Mouse (Mus musculus): ENCODE results near the gene Flrt2. TPM values are rescaled to one million over a fixed set of nuclear protein-coding genes. Genes with fewer than 3 reads are reported as not detected.
A peak's percentile ranks its signal among the peaks of the same experiment; 100 is the strongest.

Gene Flrt2
- polyA plus RNA-seq, 1 experiment from 2014 or later = 0.48 TPM

GRCm38 (mm10) chr12:95705006-95705405 lies 13.0 kb downstream of the Flrt2 start:
- no peaks in the 10 kb centered on the region for H3K4me1 ChIP-seq (ENCODE audit: insufficient read depth)
- no peak for TF ChIP-seq CTCF (IDR thresholded peaks at IDR 0.05; ENCODE audit: low read depth)
- TF ChIP-seq EP300 (IDR thresholded peaks at IDR 0.05; ENCODE audit: low read depth) = no peak
- no peak overlapping the region for H3K27ac ChIP-seq (ENCODE audit: low read depth)
- H3K4me2 ChIP-seq (ENCODE audit: low read depth, low read length) = no peak overlapping the region
- 74% methylated on average over 3 of the region's 3 CpGs for WGBS (ENCODE audit: insufficient replicate concordance)
- H3K9ac ChIP-seq (replicated peaks) = no peak overlapping the region
- ATAC-seq (no peak), DNase-seq (no peak)
- no peaks in the 10 kb centered on the region for H3K27me3 ChIP-seq (ENCODE audit: insufficient read depth, low read length)
- no peak overlapping the region for H3K4me3 ChIP-seq (ENCODE audit: low read depth, low read length)
- no peaks in the 10 kb centered on the region for H3K36me3 ChIP-seq (replicated peaks; ENCODE audit: insufficient read depth, low read length)
- no peaks in the 10 kb centered on the region for H3K9me3 ChIP-seq (ENCODE audit: low read length)

DNA sequence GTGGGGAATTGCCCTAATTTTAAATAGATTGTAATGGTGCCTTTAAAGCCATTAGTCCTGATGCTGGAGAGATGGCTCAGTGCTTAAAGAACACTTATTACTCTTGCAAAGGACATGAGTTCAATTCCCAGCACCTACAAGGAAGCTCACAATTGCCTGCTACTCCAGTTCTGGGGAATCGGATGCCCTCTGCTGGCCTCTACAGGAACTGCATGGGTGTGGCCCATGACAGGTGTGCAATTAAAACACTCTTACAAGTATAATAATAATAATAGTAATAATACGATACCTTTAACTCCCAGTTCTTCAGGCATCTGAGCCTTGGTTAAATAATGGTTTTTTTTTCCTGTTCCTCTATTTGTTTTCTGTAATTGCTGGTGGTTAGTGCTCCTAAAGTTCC lies 31.2 kb downstream of the Flrt2 start:
- 83% methylated on average over 2 of the region's 2 CpGs for WGBS (ENCODE audit: insufficient replicate concordance)
- no peak overlapping the region for H3K4me2 ChIP-seq (ENCODE audit: low read depth, low read length)
- DNase-seq = peak; percentile 21
- no peak overlapping the region for H3K27ac ChIP-seq (ENCODE audit: low read depth)
- H3K9ac ChIP-seq (replicated peaks) = no peak overlapping the region
- no peaks in the 10 kb centered on the region for H3K9me3 ChIP-seq (ENCODE audit: low read length)
- no peaks in the 10 kb centered on the region for H3K4me1 ChIP-seq (ENCODE audit: insufficient read depth)
- no peak overlapping the region for H3K4me3 ChIP-seq (ENCODE audit: low read depth, low read length)
- no peaks in the 10 kb centered on the region for H3K36me3 ChIP-seq (replicated peaks; ENCODE audit: insufficient read depth, low read length)
- ATAC-seq = no peak
- TF ChIP-seq CTCF (IDR thresholded peaks at IDR 0.05; ENCODE audit: low read depth) = peak; percentile 47
- TF ChIP-seq EP300 (IDR thresholded peaks at IDR 0.05; ENCODE audit: low read depth) = no peak
- H3K27me3 ChIP-seq (ENCODE audit: insufficient read depth, low read length) = no peaks in the 10 kb centered on the region

DNA sequence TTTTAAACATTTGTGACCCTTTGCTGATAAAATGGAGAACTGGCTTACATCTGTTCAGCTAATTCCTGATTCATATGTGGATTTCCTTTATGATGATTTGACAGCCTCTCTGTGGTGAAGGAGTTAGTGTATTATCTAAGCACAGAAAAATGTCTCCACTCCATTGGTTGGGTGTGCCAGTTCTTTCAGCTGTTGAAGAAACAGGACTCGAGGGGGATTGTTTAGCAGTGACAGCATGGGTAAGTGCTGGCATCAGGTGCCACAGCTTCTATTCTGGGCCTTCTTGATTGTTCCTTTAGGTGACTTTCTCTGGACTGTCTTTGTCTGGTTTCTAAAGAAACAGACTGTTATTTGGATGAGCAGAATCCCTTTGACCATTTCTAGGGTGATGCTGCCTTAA lies 42.0 kb downstream of the Flrt2 start:
- H3K27ac ChIP-seq (ENCODE audit: low read depth) = no peak overlapping the region
- H3K9me3 ChIP-seq (ENCODE audit: low read length) = no peaks in the 10 kb centered on the region
- no peaks in the 10 kb centered on the region for H3K27me3 ChIP-seq (ENCODE audit: insufficient read depth, low read length)
- ATAC-seq = no peak
- H3K9ac ChIP-seq (replicated peaks) = no peak overlapping the region
- DNase-seq = no peak
- no peak for TF ChIP-seq EP300 (IDR thresholded peaks at IDR 0.05; ENCODE audit: low read depth)
- TF ChIP-seq CTCF (IDR thresholded peaks at IDR 0.05; ENCODE audit: low read depth) = no peak
- H3K4me3 ChIP-seq (ENCODE audit: low read depth, low read length) = no peak overlapping the region
- H3K4me2 ChIP-seq (ENCODE audit: low read depth, low read length) = no peak overlapping the region
- 58% methylated on average over 1 of the region's 1 CpGs for WGBS (ENCODE audit: insufficient replicate concordance)
- H3K36me3 ChIP-seq (replicated peaks; ENCODE audit: insufficient read depth, low read length) = no peaks in the 10 kb centered on the region
- H3K4me1 ChIP-seq (ENCODE audit: insufficient read depth) = no peaks in the 10 kb centered on the region

DNA sequence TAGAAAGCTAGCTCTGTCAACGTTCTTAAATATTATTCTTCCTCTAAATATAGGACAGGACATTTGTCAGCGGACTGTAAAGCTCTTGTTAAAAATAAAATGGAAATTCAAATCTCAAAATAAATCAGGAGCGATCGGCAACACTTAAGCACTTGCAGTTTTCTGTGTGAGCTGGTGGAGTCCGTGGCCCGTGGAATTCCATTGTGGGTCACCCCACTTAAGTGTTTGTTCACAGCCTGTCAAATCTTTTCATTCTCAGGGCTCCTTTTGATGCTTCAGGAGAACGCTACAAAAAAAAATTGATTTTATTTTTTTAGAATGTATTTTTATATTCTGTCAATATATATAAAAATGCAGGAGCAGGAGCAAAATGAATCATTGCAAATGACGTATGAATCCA lies 45.5 kb downstream of the Flrt2 start:
- H3K4me1 ChIP-seq (ENCODE audit: insufficient read depth) = no peaks in the 10 kb centered on the region
- H3K9me3 ChIP-seq (ENCODE audit: low read length) = no peaks in the 10 kb centered on the region
- no peaks in the 10 kb centered on the region for H3K36me3 ChIP-seq (replicated peaks; ENCODE audit: insufficient read depth, low read length)
- no peak for TF ChIP-seq EP300 (IDR thresholded peaks at IDR 0.05; ENCODE audit: low read depth)
- no peak for TF ChIP-seq CTCF (IDR thresholded peaks at IDR 0.05; ENCODE audit: low read depth)
- ATAC-seq (no peak), DNase-seq (no peak)
- WGBS (ENCODE audit: insufficient replicate concordance) = 80% methylated on average over 8 of the region's 8 CpGs
- H3K9ac ChIP-seq (replicated peaks) = no peak overlapping the region
- H3K4me2 ChIP-seq (ENCODE audit: low read depth, low read length) = no peak overlapping the region
- no peaks in the 10 kb centered on the region for H3K27me3 ChIP-seq (ENCODE audit: insufficient read depth, low read length)
- no peak overlapping the region for H3K27ac ChIP-seq (ENCODE audit: low read depth)
- no peak overlapping the region for H3K4me3 ChIP-seq (ENCODE audit: low read depth, low read length)

GRCm38 (mm10) chr12:95738031-95738430 lies 46.0 kb downstream of the Flrt2 start:
- Histone ChIP-seq H3K27ac (ENCODE audit: low read depth) (no peak overlapping the region), H3K4me3 (ENCODE audit: low read depth, low read length) (no peak overlapping the region), H3K27me3 (ENCODE audit: insufficient read depth, low read length) (no peaks in the 10 kb centered on the region), H3K9me3 (ENCODE audit: low read length) (no peaks in the 10 kb centered on the region), H3K9ac (replicated peaks) (no peak overlapping the region), H3K4me1 (ENCODE audit: insufficient read depth) (no peaks in the 10 kb centered on the region), H3K4me2 (ENCODE audit: low read depth, low read length) (no peak overlapping the region), H3K36me3 (replicated peaks; ENCODE audit: insufficient read depth, low read length) (no peaks in the 10 kb centered on the region)
- 76% methylated on average over 5 of the region's 5 CpGs for WGBS (ENCODE audit: insufficient replicate concordance)
- ATAC-seq (no peak), DNase-seq (no peak)
- TF ChIP-seq CTCF (IDR thresholded peaks at IDR 0.05; ENCODE audit: low read depth) = no peak
- TF ChIP-seq EP300 (IDR thresholded peaks at IDR 0.05; ENCODE audit: low read depth) = no peak

DNA sequence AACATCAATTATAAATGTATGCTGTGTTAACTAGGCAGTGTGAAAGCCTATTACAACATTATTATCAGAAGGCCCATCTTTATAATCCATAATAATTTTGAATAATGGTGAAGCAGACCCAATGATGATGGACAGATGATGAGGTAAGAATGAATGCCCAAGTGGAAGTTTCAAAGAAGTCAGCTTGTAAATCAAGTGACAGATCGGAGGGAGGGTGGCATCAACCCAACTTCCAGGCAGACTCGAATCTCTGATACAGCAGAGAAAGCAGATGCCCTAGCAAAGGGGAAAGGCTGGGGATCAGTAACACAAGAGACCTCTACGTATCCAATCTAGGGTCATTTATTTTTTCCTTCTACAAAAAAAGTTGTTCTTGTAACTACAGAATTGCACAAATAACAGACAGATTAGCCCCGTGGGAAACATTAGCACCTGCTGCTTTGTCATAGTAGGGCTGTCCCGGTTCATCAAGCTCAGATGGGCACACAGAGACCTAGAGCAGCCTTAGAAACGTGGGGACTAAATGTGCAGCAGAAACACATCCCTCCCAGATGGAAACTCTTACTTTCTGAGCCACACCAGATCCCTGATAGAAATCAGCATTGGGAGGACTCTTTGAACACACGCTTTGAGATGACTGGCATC lies 46.6 kb downstream of the Flrt2 start:
- Histone ChIP-seq H3K9ac (replicated peaks) (no peak overlapping the region), H3K4me2 (ENCODE audit: low read depth, low read length) (no peak overlapping the region), H3K36me3 (replicated peaks; ENCODE audit: insufficient read depth, low read length) (no peaks in the 10 kb centered on the region), H3K4me1 (ENCODE audit: insufficient read depth) (no peaks in the 10 kb centered on the region), H3K27ac (ENCODE audit: low read depth) (no peak overlapping the region), H3K4me3 (ENCODE audit: low read depth, low read length) (no peak overlapping the region), H3K27me3 (ENCODE audit: insufficient read depth, low read length) (no peaks in the 10 kb centered on the region), H3K9me3 (ENCODE audit: low read length) (no peaks in the 10 kb centered on the region)
- WGBS (ENCODE audit: insufficient replicate concordance) = 71% methylated on average over 7 of the region's 7 CpGs
- no peak for DNase-seq
- TF ChIP-seq CTCF (IDR thresholded peaks at IDR 0.05; ENCODE audit: low read depth) = no peak
- TF ChIP-seq EP300 (IDR thresholded peaks at IDR 0.05; ENCODE audit: low read depth) = no peak
- no peak for ATAC-seq

Measured in liver, postnatal 0 days (tissue).